Mouse (Mus musculus) embryonic facial prominence, embryonic 11.5 days (tissue): ENCODE data around the gene Rab6b. TPM values are rescaled to one million over a fixed set of nuclear protein-coding genes. Genes with fewer than 3 reads are reported as not detected.
"Not testable (repeated sequence)": the region's sequence is repeated elsewhere in the genome, so short reads cannot be mapped to it uniquely, and the experiment has no call there.

ENCODE experiments used
- ATAC-seq: fragments of 200-750 bp; cut with Nextera tagmentation; replicated peaks from 2 replicates; pipeline ENCODE4 v1.8.0; 2017; ENCODE audit warnings: low read depth; ENCODE audit not compliant: insufficient number of reproducible peaks, low FRiP score, low TSS enrichment
- DNase-seq: peaks from one replicate; pipeline ENCODE4 v3.0.0-alpha.2; 2015; ENCODE audit warnings: low spot score
- H3K27ac ChIP-seq: fragments of 300-500 bp; sonication (generic); replicated peaks from 2 replicates; pipeline ENCODE4 v1.5.1; 2014; ENCODE audit warnings: mild to moderate bottlenecking, low read depth, low read length, control low read depth
- H3K27me3 ChIP-seq: fragments of 300-500 bp; sonication (generic); 2 replicates; pipeline ENCODE4 v1.6.1; 2014; ENCODE audit warnings: mild to moderate bottlenecking, low read length, moderate library complexity, mixed read lengths; ENCODE audit not compliant: control insufficient read depth, insufficient read depth
- H3K36me3 ChIP-seq: fragments of 300-500 bp; sonication (generic); replicated peaks from 2 replicates; pipeline ENCODE4 v1.6.1; 2014; ENCODE audit warnings: low read depth, mild to moderate bottlenecking, low read length, moderate library complexity, mixed read lengths; ENCODE audit not compliant: control insufficient read depth, insufficient read depth
- H3K4me1 ChIP-seq: fragments of 300-500 bp; sonication (generic); 2 replicates; pipeline ENCODE4 v1.6.1; 2014; ENCODE audit warnings: low read length, mixed read lengths; ENCODE audit not compliant: control insufficient read depth, insufficient read depth
- H3K4me2 ChIP-seq: fragments of 300-500 bp; sonication (generic); 2 replicates; pipeline ENCODE4 v1.6.1; 2014; ENCODE audit warnings: low read depth, mild to moderate bottlenecking, control low read depth, low read length, moderate library complexity
- H3K4me3 ChIP-seq: fragments of 300-500 bp; sonication (generic); 2 replicates; pipeline ENCODE4 v1.5.1; 2014; ENCODE audit warnings: low read depth, low read length, control low read depth
- H3K9ac ChIP-seq: fragments of 300-500 bp; sonication (generic); replicated peaks from 2 replicates; pipeline ENCODE4 v1.6.1; 2014; ENCODE audit warnings: mild to moderate bottlenecking, control low read depth, low read length
- H3K9me3 ChIP-seq: fragments of 300-500 bp; sonication (generic); replicated peaks from 2 replicates; pipeline ENCODE4 v1.6.1; 2016; ENCODE audit warnings: mild to moderate bottlenecking, low read length, inconsistent platforms, mixed read lengths; ENCODE audit not compliant: control insufficient read depth
- WGBS: fragments of 180-500 bp; shearing (Covaris S2); extraction: QIAGEN DNeasy Blood & Tissue Kit; methylation state at CpG from one replicate; pipeline ENCODE4 v1.1.7; 2014; 5-methylcytosine and 5-hydroxymethylcytosine counted together
- polyA plus RNA-seq: library from polyadenylated mRNA; unstranded; fragments of >200 nt; fragmentation: Nextera tagmentation; extraction: Ambion mirVana; gene quantifications from 2 replicates; pipeline ENCODE4 v1.2.1, GENCODE M21; 2014

Rab6b gene
- polyA plus RNA-seq, 1 experiment from 2014 or later, result 6.0 TPM

DNA sequence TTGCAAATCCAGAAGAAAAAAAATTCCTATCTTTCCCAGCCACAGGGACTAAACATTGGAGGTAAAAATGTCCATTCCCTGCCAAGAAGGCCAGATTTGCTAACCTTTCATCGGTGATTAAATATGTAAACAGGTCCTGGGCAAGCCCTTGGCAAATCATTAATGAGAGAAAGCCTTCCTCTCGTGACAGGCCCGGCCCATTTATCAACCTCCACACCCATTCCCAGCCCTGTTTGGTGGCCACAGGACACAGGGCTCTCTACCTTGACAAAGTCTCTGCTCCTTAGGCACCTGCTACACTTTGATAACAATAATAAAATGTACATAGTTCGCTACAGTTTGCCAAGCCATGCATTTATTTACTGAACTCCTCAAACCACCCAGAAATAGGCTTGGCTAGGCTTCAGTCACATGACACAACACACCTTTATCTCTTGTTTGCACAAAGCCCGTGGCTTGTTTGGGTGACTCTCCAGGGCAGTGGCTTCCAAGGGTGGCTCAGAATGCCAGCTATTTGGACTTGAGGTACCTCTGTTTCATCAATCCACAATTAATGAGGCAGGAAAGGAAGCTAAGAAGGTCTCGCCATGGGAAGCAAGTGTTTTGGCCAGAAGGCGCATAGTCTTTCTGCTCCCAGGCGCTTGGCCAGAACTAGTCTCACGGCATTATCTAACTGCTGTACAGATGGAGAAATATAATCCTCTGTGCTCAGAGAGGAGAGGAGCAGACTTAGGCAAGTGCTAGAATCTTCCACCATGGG is 21.3 kb upstream of the Rab6b start:
- ATAC-seq (no peak), DNase-seq (no peak)
- no peaks in the 10 kb centered on the region for H3K27me3 ChIP-seq
- no peaks in the 10 kb centered on the region for H3K4me1 ChIP-seq
- 85% methylated on average over 9 of the region's 9 CpGs for WGBS
- no peak overlapping the region for H3K4me2 ChIP-seq
- no peak overlapping the region for H3K9ac ChIP-seq
- H3K36me3 ChIP-seq, result no peaks in the 10 kb centered on the region
- no peak overlapping the region for H3K4me3 ChIP-seq
- H3K27ac ChIP-seq, result no peak overlapping the region
- H3K9me3 ChIP-seq, result no peaks in the 10 kb centered on the region

DNA sequence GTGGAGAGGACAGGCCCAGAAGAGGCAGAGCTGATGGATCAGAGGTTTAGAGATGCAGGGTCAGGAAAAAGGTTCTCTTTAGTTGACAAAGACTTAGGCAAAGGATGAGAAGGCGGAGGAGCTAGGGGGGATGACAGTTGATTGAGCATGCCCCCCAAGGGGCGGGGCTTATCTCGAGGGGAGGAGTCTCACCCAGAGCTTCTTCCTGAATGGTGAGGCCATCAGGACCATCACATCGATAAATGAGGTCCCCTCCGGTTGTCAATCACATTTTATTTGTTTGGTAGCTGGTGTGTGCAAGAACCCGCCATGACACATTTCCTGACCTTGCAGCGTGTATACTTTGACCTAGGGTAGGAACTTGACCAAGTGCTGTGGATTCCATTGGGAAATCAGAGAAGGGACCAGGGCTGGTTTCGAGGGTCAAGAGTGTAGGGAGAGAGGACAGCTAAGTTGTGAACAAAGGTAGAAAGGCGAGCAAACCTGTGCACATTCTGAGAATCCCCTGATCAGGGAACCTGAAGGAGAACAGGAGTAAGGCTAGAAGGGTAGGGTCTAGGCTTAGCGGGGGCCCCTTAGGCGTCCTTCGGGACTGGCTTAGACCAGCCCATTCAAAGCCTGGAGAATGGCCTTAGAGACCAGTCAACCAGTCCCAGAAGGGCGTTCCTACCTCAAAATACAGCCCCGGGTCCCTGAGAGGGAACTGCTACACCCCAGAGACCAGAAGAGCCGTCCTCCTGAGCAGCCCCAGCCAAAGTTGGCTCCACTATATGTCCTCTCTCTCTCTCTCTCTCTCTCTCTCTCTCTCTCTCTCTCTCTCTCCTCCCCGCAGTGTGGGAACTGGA is 20.3 kb upstream of the Rab6b start:
- H3K27me3 ChIP-seq, result no peaks in the 10 kb centered on the region
- no peak overlapping the region for H3K4me2 ChIP-seq
- 79% methylated on average over 16 of the region's 16 CpGs for WGBS
- no peak overlapping the region for H3K27ac ChIP-seq
- no peaks in the 10 kb centered on the region for H3K9me3 ChIP-seq
- ATAC-seq, result no peak
- no peak overlapping the region for H3K9ac ChIP-seq
- H3K4me1 ChIP-seq, result no peaks in the 10 kb centered on the region
- no peak for DNase-seq
- H3K4me3 ChIP-seq, result no peak overlapping the region
- no peaks in the 10 kb centered on the region for H3K36me3 ChIP-seq

DNA sequence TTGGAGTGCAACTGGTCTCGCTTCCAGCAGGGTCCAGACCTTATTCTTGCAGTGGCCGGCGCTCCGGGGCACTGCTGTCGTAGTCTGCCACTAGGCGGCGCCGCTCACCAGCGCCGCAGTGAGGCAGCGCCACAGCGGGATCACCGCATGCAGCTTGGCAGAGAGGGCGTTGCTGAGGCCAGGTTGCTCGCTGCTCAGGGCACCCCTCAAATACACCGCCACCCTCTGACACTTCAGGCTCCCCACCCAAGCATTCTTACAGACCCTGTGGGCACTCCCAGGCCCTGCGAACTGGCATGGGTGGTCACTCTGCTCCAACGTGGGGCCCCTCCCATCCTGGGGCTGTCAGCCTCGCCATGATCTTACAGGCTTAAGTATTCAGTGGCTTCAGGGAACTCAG is 19.3 kb upstream of the Rab6b start:
- Histone ChIP-seq H3K4me2 (peak overlapping the region; percentile 83), H3K9ac (peak overlapping the region; percentile 55), H3K4me1 (no peaks in the 10 kb centered on the region), H3K9me3 (no peaks in the 10 kb centered on the region), H3K27me3 (no peaks in the 10 kb centered on the region), H3K27ac (no peak overlapping the region), H3K36me3 (no peaks in the 10 kb centered on the region), H3K4me3 (peak overlapping the region; percentile 36)
- ATAC-seq (peak; percentile 86), DNase-seq (peak; percentile 91)
- under 1% methylated on average over 19 of the region's 19 CpGs for WGBS

DNA sequence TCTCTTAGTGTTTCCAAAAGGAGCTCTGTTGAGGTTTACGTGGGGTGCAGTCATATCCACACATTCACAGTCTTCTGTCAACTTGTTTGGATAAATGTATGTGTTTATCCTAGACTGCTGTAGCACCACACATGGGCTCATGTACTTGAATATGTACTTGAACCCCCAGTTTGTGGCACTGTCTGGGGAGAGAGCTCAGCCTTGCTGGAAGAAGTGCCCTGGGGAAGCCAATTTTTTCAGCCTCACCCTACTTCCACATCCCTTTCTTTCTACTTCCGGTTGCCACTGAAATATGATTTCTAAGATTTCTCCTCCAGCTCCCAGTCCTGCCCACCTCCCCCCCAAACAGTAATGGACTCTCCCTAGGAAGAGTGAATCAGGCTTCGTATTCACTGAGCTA is 17.9 kb upstream of the Rab6b start:
- Histone ChIP-seq H3K4me1 (no peaks in the 10 kb centered on the region), H3K4me2 (no peak overlapping the region), H3K9ac (no peak overlapping the region), H3K27ac (no peak overlapping the region), H3K36me3 (no peaks in the 10 kb centered on the region), H3K27me3 (no peaks in the 10 kb centered on the region), H3K4me3 (no peak overlapping the region), H3K9me3 (no peaks in the 10 kb centered on the region)
- 84% methylated on average over 3 of the region's 3 CpGs for WGBS
- ATAC-seq (no peak), DNase-seq (no peak)

DNA sequence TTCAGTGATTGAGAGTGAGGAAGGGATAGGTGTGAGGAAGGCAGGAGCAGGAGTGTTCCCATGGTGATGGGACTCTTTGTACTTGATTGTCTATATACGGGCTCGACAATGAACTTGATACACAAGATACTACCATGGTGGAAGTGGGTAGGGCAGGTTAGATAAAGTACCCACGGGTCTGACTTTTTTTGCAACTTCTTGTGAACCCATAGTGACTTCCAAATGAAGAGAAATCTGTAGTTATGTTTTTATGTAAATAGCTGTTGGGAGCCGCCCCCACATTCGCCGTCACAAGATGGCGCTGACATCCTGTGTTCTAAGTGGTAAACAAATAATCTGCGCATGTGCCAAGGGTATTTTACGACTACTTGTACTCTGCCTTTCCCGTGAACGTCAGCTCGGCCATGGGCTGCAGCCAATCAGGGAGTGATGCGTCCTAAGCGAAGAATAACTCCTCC is 3.2 kb upstream of the Rab6b start:
- DNase-seq (peak; percentile 43), ATAC-seq (peak; percentile 77)
- not testable (repeated sequence) for H3K9ac ChIP-seq, H3K4me1 ChIP-seq, H3K36me3 ChIP-seq, H3K27ac ChIP-seq, H3K9me3 ChIP-seq
- Histone ChIP-seq H3K4me3 (0 out of 2 replicates have a peak overlapping the region, but pooled peaks have one; percentile 3), H3K4me2 (0 out of 2 replicates have a peak overlapping the region, but pooled peaks have one; percentile 11), H3K27me3 (peaks cover 23% of the 10 kb centered on the region)
- 30% methylated on average over 7 of the region's 14 CpGs for WGBS

DNA sequence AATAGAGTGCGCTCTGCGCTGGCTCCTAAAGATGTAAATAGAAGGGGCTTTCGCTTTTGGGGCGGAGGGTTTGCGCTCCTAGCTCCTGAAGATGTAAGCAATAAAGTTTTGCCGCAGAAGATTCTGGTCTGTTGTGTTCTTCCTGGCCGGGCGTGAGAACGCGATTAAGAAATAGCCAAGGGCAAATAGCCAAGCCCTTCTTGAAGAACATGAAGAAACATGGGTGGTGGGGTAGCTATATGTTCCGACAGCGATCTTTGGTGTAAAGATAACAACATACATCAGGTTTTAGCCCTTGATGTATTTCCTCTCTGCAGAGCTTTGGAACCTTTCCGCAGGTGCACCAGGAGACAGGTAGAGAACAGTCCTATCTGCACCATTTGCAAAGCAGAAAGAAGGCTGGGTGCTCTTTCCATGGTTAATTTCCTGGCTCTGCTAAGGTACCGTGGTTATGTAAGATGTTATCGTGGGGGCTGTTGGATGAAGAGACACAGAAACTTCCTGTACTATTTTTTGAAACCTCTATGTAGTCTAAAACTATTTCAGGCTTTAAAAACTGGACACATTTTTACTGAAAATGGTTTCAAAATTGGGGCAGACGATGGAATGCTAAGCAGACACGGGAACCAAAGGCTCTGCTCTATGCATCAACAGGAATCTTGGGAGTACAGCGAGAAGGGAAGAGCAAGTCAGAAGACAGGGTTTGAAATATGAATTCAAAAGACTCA is 2.5 kb upstream of the Rab6b start:
- 34% methylated on average over 18 of the region's 18 CpGs for WGBS
- H3K9me3 ChIP-seq, result no peaks in the 10 kb centered on the region
- ATAC-seq (no peak), DNase-seq (no peak)
- peak overlapping the region; percentile 46 for H3K9ac ChIP-seq
- no peaks in the 10 kb centered on the region for H3K36me3 ChIP-seq
- no peaks in the 10 kb centered on the region; the same call in 1 of the 2 replicates for H3K4me1 ChIP-seq
- H3K4me3 ChIP-seq, result peak overlapping the region; percentile 25
- H3K27me3 ChIP-seq, result peaks cover 25% of the 10 kb centered on the region
- H3K4me2 ChIP-seq, result peak overlapping the region; percentile 42
- no peak overlapping the region for H3K27ac ChIP-seq

DNA sequence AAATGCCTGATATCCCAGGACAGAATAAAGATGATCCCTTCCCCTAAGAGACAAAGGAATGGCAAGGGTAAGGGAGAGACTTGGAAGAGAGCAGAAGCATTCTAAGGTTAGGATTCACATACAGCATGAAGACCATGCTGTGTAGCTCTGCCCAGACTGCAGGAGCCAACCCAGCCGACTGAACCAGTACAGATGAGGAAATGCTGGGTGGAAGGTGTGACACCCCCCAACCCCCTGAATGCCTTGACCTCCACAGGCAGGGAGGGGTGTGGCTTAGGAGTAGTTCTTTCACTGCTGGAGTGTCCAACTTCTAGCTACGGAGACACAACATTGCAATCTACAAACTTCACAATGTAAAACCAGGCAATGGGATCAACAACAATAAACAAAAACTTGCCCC is 1.7 kb upstream of the Rab6b start:
- H3K4me1 ChIP-seq, result no peaks in the 10 kb centered on the region; the same call in 1 of the 2 replicates
- DNase-seq (no peak), ATAC-seq (no peak)
- H3K9ac ChIP-seq, result no peak overlapping the region
- no peak overlapping the region for H3K27ac ChIP-seq
- no peak overlapping the region for H3K4me3 ChIP-seq
- no peaks in the 10 kb centered on the region for H3K9me3 ChIP-seq
- H3K36me3 ChIP-seq, result no peaks in the 10 kb centered on the region
- WGBS, result 80% methylated on average over 2 of the region's 2 CpGs
- H3K4me2 ChIP-seq, result no peak overlapping the region
- H3K27me3 ChIP-seq, result peaks cover 25% of the 10 kb centered on the region
